Mouse (Mus musculus): ENCODE measurements around the gene Dnal1. TPM values are rescaled to one million over a fixed set of nuclear protein-coding genes. Genes with fewer than 3 reads are reported as not detected.

Gene Dnal1
- polyA plus RNA-seq, 1 experiment, result 20.2 TPM

GRCm38 (mm10) chr12:84178652-84179445 lies 64.7 kb downstream of the Dnal1 start:
- no peak for TF ChIP-seq POLR2A (IDR thresholded peaks at IDR 0.05; ENCODE audit: borderline replicate concordance, extremely low read depth, insufficient read depth, insufficient read length, poor library complexity, severe bottlenecking)
- DNase-seq (ENCODE audit: low read depth), result no peak

- no peak for TF ChIP-seq POLR2A (IDR thresholded peaks at IDR 0.05; ENCODE audit: borderline replicate concordance, extremely low read depth, insufficient read depth, insufficient read length, poor library complexity, severe bottlenecking)
- no peak for TF ChIP-seq CTCF (IDR thresholded peaks at IDR 0.05; ENCODE audit: borderline replicate concordance, extremely low read depth, insufficient read depth, insufficient read length)
- peak; percentile 61 for DNase-seq (ENCODE audit: low read depth)
These were observed 65.9 kb downstream of the Dnal1 start for GRCm38 (mm10) chr12:84180090-84180489.

GRCm38 (mm10) chr12:84180701-84181435 lies 66.7 kb downstream of the Dnal1 start:
- TF ChIP-seq CTCF (IDR thresholded peaks at IDR 0.05; ENCODE audit: borderline replicate concordance, extremely low read depth, insufficient read depth, insufficient read length) (no peak), POLR2A (IDR thresholded peaks at IDR 0.05; ENCODE audit: borderline replicate concordance, extremely low read depth, insufficient read depth, insufficient read length, poor library complexity, severe bottlenecking) (no peak)
- DNase-seq (ENCODE audit: low read depth), result peak; percentile 93

GRCm38 (mm10) chr12:84181999-84182398 lies 67.8 kb downstream of the Dnal1 start:
- TF ChIP-seq POLR2A (IDR thresholded peaks at IDR 0.05; ENCODE audit: borderline replicate concordance, extremely low read depth, insufficient read depth, insufficient read length, poor library complexity, severe bottlenecking) (no peak), CTCF (IDR thresholded peaks at IDR 0.05; ENCODE audit: borderline replicate concordance, extremely low read depth, insufficient read depth, insufficient read length) (no peak)
- DNase-seq (ENCODE audit: low read depth), result peak; percentile 50

- TF ChIP-seq CTCF (IDR thresholded peaks at IDR 0.05; ENCODE audit: borderline replicate concordance, extremely low read depth, insufficient read depth, insufficient read length), result no peak
- no peak for TF ChIP-seq POLR2A (IDR thresholded peaks at IDR 0.05; ENCODE audit: borderline replicate concordance, extremely low read depth, insufficient read depth, insufficient read length, poor library complexity, severe bottlenecking)
- DNase-seq (ENCODE audit: low read depth), result no peak
These were observed 70.8 kb downstream of the Dnal1 start for GRCm38 (mm10) chr12:84184979-84185378.

GRCm38 (mm10) chr12:84185547-84185946 lies 71.4 kb downstream of the Dnal1 start:
- TF ChIP-seq POLR2A (IDR thresholded peaks at IDR 0.05; ENCODE audit: borderline replicate concordance, extremely low read depth, insufficient read depth, insufficient read length, poor library complexity, severe bottlenecking) (no peak), CTCF (IDR thresholded peaks at IDR 0.05; ENCODE audit: borderline replicate concordance, extremely low read depth, insufficient read depth, insufficient read length) (no peak)
- DNase-seq (ENCODE audit: low read depth), result no peak

GRCm38 (mm10) chr12:84186536-84186935 lies 72.4 kb downstream of the Dnal1 start:
- DNase-seq (ENCODE audit: low read depth), result peak; percentile 61
- TF ChIP-seq POLR2A (IDR thresholded peaks at IDR 0.05; ENCODE audit: borderline replicate concordance, extremely low read depth, insufficient read depth, insufficient read length, poor library complexity, severe bottlenecking) (no peak), CTCF (IDR thresholded peaks at IDR 0.05; ENCODE audit: borderline replicate concordance, extremely low read depth, insufficient read depth, insufficient read length) (no peak)

- no peak for TF ChIP-seq CTCF (IDR thresholded peaks at IDR 0.05; ENCODE audit: borderline replicate concordance, extremely low read depth, insufficient read depth, insufficient read length)
- no peak for TF ChIP-seq POLR2A (IDR thresholded peaks at IDR 0.05; ENCODE audit: borderline replicate concordance, extremely low read depth, insufficient read depth, insufficient read length, poor library complexity, severe bottlenecking)
- DNase-seq (ENCODE audit: low read depth), result peak; percentile 88
These were observed 72.8 kb downstream of the Dnal1 start for GRCm38 (mm10) chr12:84186950-84187349.

- DNase-seq (ENCODE audit: low read depth), result peak; percentile 62
- TF ChIP-seq POLR2A (IDR thresholded peaks at IDR 0.05; ENCODE audit: borderline replicate concordance, extremely low read depth, insufficient read depth, insufficient read length, poor library complexity, severe bottlenecking) (no peak), CTCF (IDR thresholded peaks at IDR 0.05; ENCODE audit: borderline replicate concordance, extremely low read depth, insufficient read depth, insufficient read length) (no peak)
These were observed 73.8 kb downstream of the Dnal1 start for GRCm38 (mm10) chr12:84187752-84188601.

GRCm38 (mm10) chr12:84188881-84189444 lies 74.8 kb downstream of the Dnal1 start:
- TF ChIP-seq POLR2A (IDR thresholded peaks at IDR 0.05; ENCODE audit: borderline replicate concordance, extremely low read depth, insufficient read depth, insufficient read length, poor library complexity, severe bottlenecking), result no peak
- DNase-seq (ENCODE audit: low read depth), result peak; percentile 40
